In genomic region chr9:112111610-112112009, GRCm38 (mm10) we compare ENCODE assay signal across 11 mouse cellular contexts.
DNase-seq lines count a peak whose midpoint lies in the region; ATAC-seq and TF ChIP-seq lines count a peak whose summit lies in the region.
"Had no signal": no experiment of that assay in that cellular context is flagged by ENCODE, and none has a peak within 500 bp of the region (broad histone marks: within the 10 kb centered on the region; RNA-seq: fewer than 3 reads in every experiment).

No protein-coding gene starts in this region.

- H3K27ac ChIP-seq in gastrocnemius, adult 2 months: no peak overlapping the region
- no peak overlapping the region for H3K27ac ChIP-seq in midbrain, postnatal 0 days (ENCODE audit: low read depth, low read length)
- no peak overlapping the region for H3K27ac ChIP-seq in midbrain, embryonic 16.5 days (ENCODE audit: low read length)
- H3K27ac ChIP-seq in heart, embryonic 11.5 days (ENCODE audit: low read depth, low read length): no peak overlapping the region
- H3K27ac ChIP-seq: embryonic facial prominence, embryonic 13.5 days; limb, embryonic 15.5 days had no signal

- H3K27me3 ChIP-seq in midbrain, postnatal 0 days (ENCODE audit: insufficient read depth, low read length): no peaks in the 10 kb centered on the region
- no peaks in the 10 kb centered on the region for H3K27me3 ChIP-seq in midbrain, embryonic 16.5 days (ENCODE audit: control insufficient read depth, insufficient read depth, low read depth, low read length)
- H3K27me3 ChIP-seq in heart, embryonic 11.5 days (ENCODE audit: control insufficient read depth, insufficient read depth, low read length): no peaks in the 10 kb centered on the region
- H3K27me3 ChIP-seq: limb, embryonic 15.5 days had no signal

- H3K9me3 ChIP-seq in midbrain, postnatal 0 days (ENCODE audit: low read length): no peaks in the 10 kb centered on the region
- no peaks in the 10 kb centered on the region for H3K9me3 ChIP-seq in midbrain, embryonic 16.5 days (replicated peaks; ENCODE audit: control insufficient read depth, low read length, poor library complexity, severe bottlenecking)
- H3K9me3 ChIP-seq in heart, embryonic 11.5 days (replicated peaks; ENCODE audit: control insufficient read depth, low read length): no peaks in the 10 kb centered on the region
- H3K9me3 ChIP-seq: embryonic facial prominence, embryonic 13.5 days; limb, embryonic 15.5 days had no signal

- peaks cover 7% of the 10 kb centered on the region; the same call in 1 of the 2 replicates for H3K36me3 ChIP-seq in midbrain, postnatal 0 days (ENCODE audit: insufficient read depth, low read length)
- no peaks in the 10 kb centered on the region for H3K36me3 ChIP-seq in midbrain, embryonic 16.5 days (ENCODE audit: control insufficient read depth, insufficient read depth, low read length)
- no peaks in the 10 kb centered on the region for H3K36me3 ChIP-seq in heart, embryonic 11.5 days (ENCODE audit: control insufficient read depth, insufficient read depth, low read length)
- H3K36me3 ChIP-seq: embryonic facial prominence, embryonic 13.5 days; limb, embryonic 15.5 days had no signal

- intact Hi-C loops in gastrocnemius, adult 2 months (cut with DNase I): no loop called here

- H3K4me2 ChIP-seq in midbrain, postnatal 0 days (ENCODE audit: low read depth, low read length, poor library complexity, severe bottlenecking): no peak overlapping the region
- H3K4me2 ChIP-seq in midbrain, embryonic 16.5 days (ENCODE audit: low read length): no peak overlapping the region
- H3K4me2 ChIP-seq in heart, embryonic 11.5 days: no peak overlapping the region
- H3K4me2 ChIP-seq: embryonic facial prominence, embryonic 13.5 days; limb, embryonic 15.5 days had no signal

- no peak for ATAC-seq in midbrain, postnatal 0 days (ENCODE audit: low FRiP score)
- no peak for ATAC-seq in midbrain, embryonic 16.5 days
- 0 out of 2 replicates have a peak, but pooled peaks have one; percentile 36 for ATAC-seq in common myeloid progenitor, adult 5-6 weeks (replicated peaks; ENCODE audit: low read depth, poor library complexity, severe bottlenecking)
- no peak for ATAC-seq in heart, embryonic 11.5 days (replicated peaks; ENCODE audit: insufficient number of reproducible peaks, low FRiP score, low TSS enrichment)

- WGBS in midbrain, postnatal 0 days: 92% methylated on average over 5 of the region's 5 CpGs
- WGBS in midbrain, embryonic 16.5 days: 93% methylated on average over 5 of the region's 5 CpGs
- 79% methylated on average over 5 of the region's 5 CpGs for WGBS in heart, embryonic 11.5 days (ENCODE audit: insufficient replicate concordance)

- TF ChIP-seq CTCF in gastrocnemius, adult 2 months (IDR thresholded peaks at IDR 0.05): peak; percentile 30; the same call in 1 of the 2 replicates
- TF ChIP-seq CTCF in midbrain, postnatal 0 days (IDR thresholded peaks at IDR 0.05): peak; percentile 64

- no peak overlapping the region for H3K4me3 ChIP-seq in gastrocnemius, adult 2 months
- H3K4me3 ChIP-seq in midbrain, postnatal 0 days (ENCODE audit: low read depth, low read length): no peak overlapping the region
- no peak overlapping the region for H3K4me3 ChIP-seq in midbrain, embryonic 16.5 days (ENCODE audit: low read depth, low read length)
- H3K4me3 ChIP-seq in heart, embryonic 11.5 days (ENCODE audit: low read depth, low read length): no peak overlapping the region
- H3K4me3 ChIP-seq: embryonic facial prominence, embryonic 13.5 days; limb, embryonic 15.5 days had no signal

- H3K4me1 ChIP-seq in midbrain, postnatal 0 days (ENCODE audit: insufficient read depth, low read length): no peaks in the 10 kb centered on the region; the same call in 1 of the 2 replicates
- H3K4me1 ChIP-seq in midbrain, embryonic 16.5 days (ENCODE audit: control insufficient read depth, insufficient read depth, low read length): peaks cover 4% of the 10 kb centered on the region; the same call in 1 of the 2 replicates
- no peaks in the 10 kb centered on the region for H3K4me1 ChIP-seq in heart, embryonic 11.5 days (ENCODE audit: control insufficient read depth, insufficient read depth, low read length)
- H3K4me1 ChIP-seq: embryonic facial prominence, embryonic 13.5 days; limb, embryonic 15.5 days had no signal

- no peak for DNase-seq in gastrocnemius, adult 2 months
- DNase-seq in gastrocnemius, adult 18-20 months (ENCODE audit: low spot score): no peak
- no peak for DNase-seq in midbrain, postnatal 0 days (ENCODE audit: low spot score)
- DNase-seq in thymus, postnatal 36 days: peak; percentile 43 to 44
- no peak for DNase-seq in embryo, embryonic 11 days
- DNase-seq: gastrocnemius, postnatal 14 days had no signal

- no peak overlapping the region for H3K9ac ChIP-seq in midbrain, postnatal 0 days (replicated peaks; ENCODE audit: low read length, poor library complexity, severe bottlenecking)
- no peak overlapping the region for H3K9ac ChIP-seq in midbrain, embryonic 16.5 days (ENCODE audit: low read depth, low read length)
- no peak overlapping the region for H3K9ac ChIP-seq in heart, embryonic 11.5 days (ENCODE audit: low read depth, low read length)
- H3K9ac ChIP-seq: embryonic facial prominence, embryonic 13.5 days; limb, embryonic 15.5 days had no signal

Comparison
In these comparisons a context has a peak if more than half of its experiments do, and no peak if none do; other contexts are left out.
1. DNase-seq: peak in thymus, postnatal 36 days (2 of 2); none in gastrocnemius, adult 2 months (single experiment), gastrocnemius, adult 18-20 months (single experiment), midbrain, postnatal 0 days (single experiment) and embryo, embryonic 11 days (single experiment).